8 mouse cellular contexts compared by ENCODE assay signal in genomic region chr17:23789749-23790268, GRCm38 (mm10). TPM values are rescaled to one million over a fixed set of nuclear protein-coding genes. Genes with fewer than 3 reads are reported as not detected.
A peak's percentile ranks its signal among the peaks of the same experiment; 100 is the strongest.
DNase-seq lines count a peak whose midpoint lies in the region; ATAC-seq and TF ChIP-seq lines count a peak whose summit lies in the region.

No protein-coding gene starts in this region.

- no peak for DNase-seq in kidney, postnatal 36 days
- no peak for DNase-seq in embryonic facial prominence, embryonic 14.5 days (ENCODE audit: low spot score)
- no peak for DNase-seq in adrenal gland, postnatal 25 days
- no peak for DNase-seq in MN1 (ENCODE audit: low spot score)

- H3K4me2 ChIP-seq in kidney, embryonic 16.5 days (replicated peaks; ENCODE audit: low read depth, low read length) = peak overlapping the region; percentile 77
- peak overlapping the region; percentile 83 for H3K4me2 ChIP-seq in embryonic facial prominence, embryonic 14.5 days (ENCODE audit: low read depth, low read length)
- peak overlapping the region; percentile 77 for H3K4me2 ChIP-seq in intestine, postnatal 0 days (replicated peaks; ENCODE audit: low read depth)
- H3K4me2 ChIP-seq in neural tube, embryonic 13.5 days = peak overlapping the region; percentile 76

- H3K4me1 ChIP-seq in kidney, embryonic 16.5 days (ENCODE audit: insufficient read depth, low read length) = peaks cover 21% of the 10 kb centered on the region
- H3K4me1 ChIP-seq in embryonic facial prominence, embryonic 14.5 days (ENCODE audit: control insufficient read depth, insufficient read depth, low read length) = peaks cover 19% of the 10 kb centered on the region
- H3K4me1 ChIP-seq in intestine, postnatal 0 days (replicated peaks; ENCODE audit: control insufficient read depth, insufficient read depth, low read length) = peaks cover 7% of the 10 kb centered on the region; the same call in 1 of the 2 replicates
- H3K4me1 ChIP-seq in neural tube, embryonic 13.5 days (replicated peaks) = peaks cover 49% of the 10 kb centered on the region

- H3K36me3 ChIP-seq in kidney, embryonic 16.5 days (ENCODE audit: insufficient read depth, low read length) = 0 out of 2 replicates have a peak, but pooled peaks cover 2% of the 10 kb centered on the region
- no peaks in the 10 kb centered on the region for H3K36me3 ChIP-seq in embryonic facial prominence, embryonic 14.5 days (ENCODE audit: control insufficient read depth, insufficient read depth, low read length)
- H3K36me3 ChIP-seq in intestine, postnatal 0 days (ENCODE audit: control insufficient read depth, insufficient read depth) = no peaks in the 10 kb centered on the region
- H3K36me3 ChIP-seq in neural tube, embryonic 13.5 days = 0 out of 2 replicates have a peak, but pooled peaks cover 10% of the 10 kb centered on the region

- H3K27me3 ChIP-seq in kidney, embryonic 16.5 days (ENCODE audit: insufficient read depth, low read length) = no peaks in the 10 kb centered on the region
- no peaks in the 10 kb centered on the region for H3K27me3 ChIP-seq in embryonic facial prominence, embryonic 14.5 days (replicated peaks; ENCODE audit: control insufficient read depth, insufficient read depth, low read length)
- H3K27me3 ChIP-seq in intestine, postnatal 0 days (replicated peaks; ENCODE audit: control insufficient read depth, insufficient read depth, low read length) = no peaks in the 10 kb centered on the region
- no peaks in the 10 kb centered on the region for H3K27me3 ChIP-seq in neural tube, embryonic 13.5 days

- peak overlapping the region; percentile 58 for H3K4me3 ChIP-seq in kidney, embryonic 16.5 days (ENCODE audit: low read length)
- H3K4me3 ChIP-seq in embryonic facial prominence, embryonic 14.5 days (ENCODE audit: low read depth, low read length) = peak overlapping the region; percentile 57
- H3K4me3 ChIP-seq in intestine, postnatal 0 days (ENCODE audit: low read depth, low read length) = peak overlapping the region; percentile 38
- peak overlapping the region; percentile 47 for H3K4me3 ChIP-seq in neural tube, embryonic 13.5 days

- H3K27ac ChIP-seq in kidney, embryonic 16.5 days (ENCODE audit: low read length) = peak overlapping the region; percentile 87
- peak overlapping the region; percentile 91 for H3K27ac ChIP-seq in embryonic facial prominence, embryonic 14.5 days (replicated peaks; ENCODE audit: low read depth, low read length)
- 0 out of 2 replicates have a peak overlapping the region, but pooled peaks have one; percentile 76 for H3K27ac ChIP-seq in intestine, postnatal 0 days (ENCODE audit: low read depth, low read length)
- H3K27ac ChIP-seq in neural tube, embryonic 13.5 days (replicated peaks) = peak overlapping the region; percentile 97

- ATAC-seq in kidney, embryonic 16.5 days (ENCODE audit: low FRiP score, low TSS enrichment) = no peak
- no peak for ATAC-seq in embryonic facial prominence, embryonic 14.5 days (ENCODE audit: low read depth)
- ATAC-seq in intestine, postnatal 0 days = no peak
- no peak for ATAC-seq in neural tube, embryonic 13.5 days (ENCODE audit: low read depth)
- ATAC-seq in megakaryocyte-erythroid progenitor cell, adult 5-6 weeks (replicated peaks; ENCODE audit: low FRiP score, low TSS enrichment, poor library complexity, severe bottlenecking) = no peak

- no peak for TF ChIP-seq CTCF in intestine, postnatal 0 days (IDR thresholded peaks at IDR 0.05; ENCODE audit: low read depth)

- 15% methylated on average over 8 of the region's 8 CpGs for WGBS in kidney, embryonic 16.5 days
- WGBS in embryonic facial prominence, embryonic 14.5 days = 22% methylated on average over 8 of the region's 8 CpGs
- 34% methylated on average over 8 of the region's 8 CpGs for WGBS in intestine, postnatal 0 days
- WGBS in neural tube, embryonic 13.5 days = 12% methylated on average over 8 of the region's 8 CpGs

- no peaks in the 10 kb centered on the region for H3K9me3 ChIP-seq in kidney, embryonic 16.5 days (ENCODE audit: low read length)
- no peaks in the 10 kb centered on the region for H3K9me3 ChIP-seq in embryonic facial prominence, embryonic 14.5 days (ENCODE audit: control insufficient read depth, low read length)
- H3K9me3 ChIP-seq in intestine, postnatal 0 days (ENCODE audit: control insufficient read depth) = no peaks in the 10 kb centered on the region
- no peaks in the 10 kb centered on the region for H3K9me3 ChIP-seq in neural tube, embryonic 13.5 days

- H3K9ac ChIP-seq in kidney, embryonic 16.5 days (replicated peaks; ENCODE audit: low read length) = peak overlapping the region; percentile 91
- peak overlapping the region; percentile 88 for H3K9ac ChIP-seq in embryonic facial prominence, embryonic 14.5 days (ENCODE audit: low read depth, low read length)
- H3K9ac ChIP-seq in intestine, postnatal 0 days (ENCODE audit: low read depth, low read length) = peak overlapping the region; percentile 72
- H3K9ac ChIP-seq in neural tube, embryonic 13.5 days = peak overlapping the region; percentile 89

RNA-seq across cellular contexts. Expression of gene Srrm2, which starts 0.5 kb away (rescaled TPM):
- 411 and 514 TPM in 2 replicates for polyA plus RNA-seq in kidney, embryonic 16.5 days (2015; fragmentation: Nextera tagmentation; extraction: Ambion mirVana)
- 320 and 345 TPM in 2 replicates for polyA plus RNA-seq in embryonic facial prominence, embryonic 14.5 days (2014; fragmentation: Nextera tagmentation; extraction: Ambion mirVana)
- 185 and 230 TPM in 2 replicates for polyA plus RNA-seq in intestine, postnatal 0 days (2015; fragmentation: Nextera tagmentation; extraction: Ambion mirVana)
- 535 and 581 TPM in 2 replicates for polyA plus RNA-seq in neural tube, embryonic 13.5 days (2015; fragmentation: Nextera tagmentation; extraction: Ambion mirVana)
- total RNA-seq in adrenal gland, postnatal 25 days (2021) = 825 and 1,016 TPM in 2 replicates
- total RNA-seq in megakaryocyte-erythroid progenitor cell, adult 5-6 weeks (2014; fragmentation: Nextera tagmentation) = 699 and 735 TPM in 2 replicates
- 134 and 162 TPM in 2 replicates for total RNA-seq in megakaryocyte-erythroid progenitor cell, adult 5-6 weeks (2017)

RNA-seq across cellular contexts. Expression of gene Flywch2, which starts 3.9 kb away (rescaled TPM):
- 31.7 and 35.0 TPM in 2 replicates for polyA plus RNA-seq in kidney, embryonic 16.5 days (2015; fragmentation: Nextera tagmentation; extraction: Ambion mirVana)
- polyA plus RNA-seq in embryonic facial prominence, embryonic 14.5 days (2014; fragmentation: Nextera tagmentation; extraction: Ambion mirVana) = 27.0 and 33.9 TPM in 2 replicates
- polyA plus RNA-seq in intestine, postnatal 0 days (2015; fragmentation: Nextera tagmentation; extraction: Ambion mirVana) = 17.6 and 19.1 TPM in 2 replicates
- 60.4 and 66.5 TPM in 2 replicates for polyA plus RNA-seq in neural tube, embryonic 13.5 days (2015; fragmentation: Nextera tagmentation; extraction: Ambion mirVana)
- total RNA-seq in adrenal gland, postnatal 25 days (2021) = 4.9 and 7.6 TPM in 2 replicates
- total RNA-seq in megakaryocyte-erythroid progenitor cell, adult 5-6 weeks (2014; fragmentation: Nextera tagmentation) = 3.1 and 5.6 TPM in 2 replicates
- total RNA-seq in megakaryocyte-erythroid progenitor cell, adult 5-6 weeks (2017) = not detected in 2 replicates

RNA-seq across cellular contexts. Expression of gene Flywch1, which starts 18.4 kb away (rescaled TPM):
- 101 and 104 TPM in 2 replicates for polyA plus RNA-seq in kidney, embryonic 16.5 days (2015; fragmentation: Nextera tagmentation; extraction: Ambion mirVana)
- 62.9 and 74.7 TPM in 2 replicates for polyA plus RNA-seq in embryonic facial prominence, embryonic 14.5 days (2014; fragmentation: Nextera tagmentation; extraction: Ambion mirVana)
- polyA plus RNA-seq in intestine, postnatal 0 days (2015; fragmentation: Nextera tagmentation; extraction: Ambion mirVana) = 36.8 and 39.0 TPM in 2 replicates
- 213 and 231 TPM in 2 replicates for polyA plus RNA-seq in neural tube, embryonic 13.5 days (2015; fragmentation: Nextera tagmentation; extraction: Ambion mirVana)
- total RNA-seq in adrenal gland, postnatal 25 days (2021) = 47.9 and 56.3 TPM in 2 replicates
- 7.6 and 11.7 TPM in 2 replicates for total RNA-seq in megakaryocyte-erythroid progenitor cell, adult 5-6 weeks (2014; fragmentation: Nextera tagmentation)
- total RNA-seq in megakaryocyte-erythroid progenitor cell, adult 5-6 weeks (2017) = 12.5 and 15.4 TPM in 2 replicates

RNA-seq across cellular contexts. Expression of gene Elob, which starts 39.1 kb away (rescaled TPM):
- 954 and 966 TPM in 2 replicates for polyA plus RNA-seq in kidney, embryonic 16.5 days (2015; fragmentation: Nextera tagmentation; extraction: Ambion mirVana)
- polyA plus RNA-seq in embryonic facial prominence, embryonic 14.5 days (2014; fragmentation: Nextera tagmentation; extraction: Ambion mirVana) = 1,099 and 1,112 TPM in 2 replicates
- polyA plus RNA-seq in intestine, postnatal 0 days (2015; fragmentation: Nextera tagmentation; extraction: Ambion mirVana) = 994 and 1,025 TPM in 2 replicates
- 1,286 and 1,362 TPM in 2 replicates for polyA plus RNA-seq in neural tube, embryonic 13.5 days (2015; fragmentation: Nextera tagmentation; extraction: Ambion mirVana)
- total RNA-seq in adrenal gland, postnatal 25 days (2021) = 350 and 361 TPM in 2 replicates
- 466 and 512 TPM in 2 replicates for total RNA-seq in megakaryocyte-erythroid progenitor cell, adult 5-6 weeks (2014; fragmentation: Nextera tagmentation)
- total RNA-seq in megakaryocyte-erythroid progenitor cell, adult 5-6 weeks (2017) = 101 and 114 TPM in 2 replicates

RNA-seq across cellular contexts. Expression of gene Kremen2, which starts 44.2 kb away (rescaled TPM):
- 0.81 and 1.3 TPM in 2 replicates for polyA plus RNA-seq in kidney, embryonic 16.5 days (2015; fragmentation: Nextera tagmentation; extraction: Ambion mirVana)
- polyA plus RNA-seq in embryonic facial prominence, embryonic 14.5 days (2014; fragmentation: Nextera tagmentation; extraction: Ambion mirVana) = 12.9 and 21.2 TPM in 2 replicates
- 2.7 and 2.8 TPM in 2 replicates for polyA plus RNA-seq in intestine, postnatal 0 days (2015; fragmentation: Nextera tagmentation; extraction: Ambion mirVana)
- 1.5 and 3.0 TPM in 2 replicates for polyA plus RNA-seq in neural tube, embryonic 13.5 days (2015; fragmentation: Nextera tagmentation; extraction: Ambion mirVana)
- not detected in 2 replicates for total RNA-seq in adrenal gland, postnatal 25 days (2021)
- 0.52 TPM in 1 of 2 replicates, not detected in the other for total RNA-seq in megakaryocyte-erythroid progenitor cell, adult 5-6 weeks (2014; fragmentation: Nextera tagmentation)
- total RNA-seq in megakaryocyte-erythroid progenitor cell, adult 5-6 weeks (2017) = not detected in 2 replicates
